Mouse (Mus musculus): ENCODE measurements at regions not wholly inside any gene's neighbourhood (a gene's known extent, or its start where the extent isn't known, plus 50 kb on each side); places are given as distances from the start of the nearest gene placed in this dataset.

- no peak for TF ChIP-seq CTCF (IDR thresholded peaks at IDR 0.05; ENCODE audit: extremely low read depth, insufficient read depth, low read length)
- no peak for TF ChIP-seq POLR2A (IDR thresholded peaks at IDR 0.05; ENCODE audit: extremely low read depth, insufficient read depth, low read length)
These were observed 603.7 kb downstream of the Gm826 start for GRCm38 (mm10) chr2:159730221-159730620.

Data from cortical plate, adult 2 months (tissue).